Mouse (Mus musculus): ENCODE data around the gene Slc25a51.
A peak's percentile ranks its signal among the peaks of the same experiment; 100 is the strongest.

Slc25a51 gene

DNA sequence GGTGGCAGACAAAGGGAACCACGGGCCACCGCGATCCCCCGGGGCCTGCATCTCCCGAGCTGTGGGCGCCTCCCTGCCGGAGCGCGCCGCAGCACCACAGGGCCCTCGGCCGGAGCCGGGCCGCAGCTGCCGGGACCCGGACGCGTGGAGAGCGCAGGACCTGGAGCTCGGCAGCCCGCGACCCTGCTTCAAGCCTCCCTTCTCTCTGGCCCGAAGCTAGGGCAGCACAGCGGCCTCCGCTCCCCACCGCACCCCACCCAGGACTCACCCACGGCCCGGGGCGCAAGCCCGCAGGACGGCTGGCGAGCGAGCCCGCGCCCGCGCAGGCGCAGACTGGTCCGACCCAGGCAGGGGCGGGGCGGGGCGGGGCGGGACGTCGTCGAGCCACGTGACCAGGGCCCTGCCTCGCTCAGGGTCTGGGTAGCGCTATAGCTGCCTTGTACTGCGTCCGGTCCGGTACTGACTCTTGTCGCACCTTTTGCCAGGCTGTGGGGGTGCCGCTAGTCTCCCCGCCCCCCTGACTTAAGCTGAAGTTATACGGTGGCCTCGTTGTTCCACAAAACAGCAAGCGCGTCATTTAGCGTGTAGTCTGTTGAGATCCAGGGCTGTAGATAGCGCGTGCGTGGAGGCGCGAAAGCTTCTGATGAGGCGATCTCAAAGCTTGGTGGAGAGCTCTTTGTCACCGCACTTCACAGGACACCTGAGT, at the start of gene Slc25a51:
Gene Slc25a51, minus strand, starts transcription at position 340 of the 706 bp plus-strand sequence.
- peak; percentile 84 for DNase-seq (ENCODE audit: low spot score in 2 of 2)

DNA sequence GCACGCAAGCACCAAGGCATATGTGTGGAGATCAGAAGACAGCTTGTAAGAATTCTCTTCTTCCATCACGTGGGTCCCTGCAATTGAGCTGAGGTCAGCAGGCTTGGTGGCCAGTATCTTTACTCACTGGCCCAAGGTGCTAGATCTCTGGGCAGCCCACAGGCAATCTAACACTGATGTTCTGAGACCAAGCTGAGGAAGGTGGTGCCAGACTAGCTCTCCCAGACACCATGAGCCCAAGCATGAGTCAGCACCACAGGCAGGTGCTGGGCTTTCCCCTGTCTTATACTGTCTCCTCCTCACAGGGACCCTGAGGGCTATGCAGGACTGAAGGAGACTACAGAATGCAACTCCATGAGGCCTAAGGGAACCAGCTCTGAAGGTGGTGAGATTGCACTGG, 49.0 kb upstream of the Slc25a51 start:
- no peak for DNase-seq (ENCODE audit: low spot score in 2 of 2)

DNA sequence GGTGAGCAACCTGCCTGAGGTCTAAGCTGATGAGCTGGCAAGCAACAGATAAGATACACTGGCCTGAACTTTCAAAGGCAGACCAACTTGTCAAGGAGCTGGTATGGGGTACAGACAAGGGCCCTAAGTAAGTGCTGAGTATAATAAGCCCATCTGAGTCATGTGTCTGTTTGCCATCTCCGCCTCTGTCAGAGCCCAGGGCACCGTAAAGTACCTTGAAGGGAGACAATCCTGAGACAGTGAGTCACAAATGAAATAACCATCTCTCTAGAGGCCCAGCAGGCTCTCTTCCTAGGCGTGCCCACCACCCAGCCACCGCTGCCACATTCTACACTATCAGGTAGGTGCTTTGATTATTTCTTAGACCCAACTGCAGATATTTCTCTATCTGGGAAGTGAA, 46.4 kb upstream of the Slc25a51 start:
- DNase-seq (ENCODE audit: low spot score in 2 of 2) = no peak

DNA sequence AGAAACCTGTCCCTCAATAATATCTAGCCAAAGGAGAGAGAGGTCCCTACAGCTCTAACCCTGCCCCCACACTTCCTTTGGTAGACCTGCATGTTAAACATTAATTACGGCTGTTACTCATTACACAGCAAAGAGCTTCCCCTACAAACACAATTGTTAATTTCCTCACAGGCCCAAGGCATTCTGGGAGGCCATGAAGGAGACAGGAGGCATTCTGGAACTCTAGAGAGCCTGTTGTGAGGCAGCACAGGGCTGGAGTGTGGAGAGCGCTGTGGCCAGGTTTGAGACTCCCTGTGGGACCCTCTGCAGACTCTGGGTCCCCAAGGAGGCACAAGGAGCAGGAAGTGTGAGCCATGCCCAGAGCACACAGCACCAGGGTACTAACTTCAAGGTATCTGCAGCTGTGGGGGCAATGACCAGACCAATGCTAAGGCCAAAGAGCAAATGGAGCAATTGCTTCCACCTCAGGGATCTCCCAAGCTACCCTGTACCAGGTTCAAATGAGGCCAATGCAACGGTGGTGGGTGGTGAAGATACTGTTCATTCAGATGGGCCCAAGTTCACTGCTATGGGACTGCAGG, 44.8 kb upstream of the Slc25a51 start:
- DNase-seq (ENCODE audit: low spot score in 2 of 2) = no peak

DNA sequence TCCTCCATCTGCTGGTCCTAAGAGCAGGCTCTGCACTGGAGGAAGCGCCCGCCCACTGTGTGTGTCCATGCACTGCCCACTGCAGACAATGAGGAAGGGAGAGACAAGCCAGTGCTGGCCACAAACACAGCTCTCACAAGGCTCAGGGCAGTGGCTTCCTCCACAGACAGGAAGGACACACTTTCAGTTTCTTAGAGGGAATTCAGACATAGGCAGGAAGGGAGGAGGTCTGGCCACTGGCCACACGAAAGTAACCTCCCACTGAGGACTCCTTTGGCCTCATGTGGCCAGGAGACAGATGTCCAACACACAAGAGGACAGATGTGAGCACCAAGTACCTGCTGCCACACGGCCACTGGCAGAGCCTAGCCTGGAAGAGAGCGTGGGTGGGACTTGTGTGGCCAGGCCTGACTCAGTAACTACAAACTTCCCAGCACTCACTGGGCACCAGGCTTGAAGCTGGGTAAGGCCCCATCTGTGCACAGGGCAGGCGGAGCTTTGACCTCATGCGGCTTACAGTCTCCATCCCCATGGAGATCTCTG, 44.1 kb upstream of the Slc25a51 start:
- DNase-seq (ENCODE audit: low spot score in 2 of 2) = no peak

DNA sequence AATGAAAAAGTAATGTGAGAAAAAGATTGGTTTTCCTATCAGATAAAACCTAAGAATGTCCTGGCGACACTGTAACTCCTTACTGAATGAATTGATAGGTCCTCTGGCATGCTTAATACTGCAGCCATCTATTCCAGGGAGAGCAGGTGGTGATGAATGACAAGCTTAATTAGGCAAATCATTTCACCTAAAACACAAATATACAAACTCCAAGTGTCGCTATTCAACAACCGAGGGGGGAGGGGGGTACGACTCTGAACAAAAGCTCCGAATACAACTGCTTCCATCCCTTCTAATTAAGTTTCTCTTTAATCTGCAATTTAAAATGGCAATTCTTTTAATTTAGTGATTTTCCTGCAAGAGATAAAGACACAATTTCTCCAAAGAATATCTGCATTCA, 40.4 kb upstream of the Slc25a51 start:
- DNase-seq (ENCODE audit: low spot score in 2 of 2) = no peak

DNA sequence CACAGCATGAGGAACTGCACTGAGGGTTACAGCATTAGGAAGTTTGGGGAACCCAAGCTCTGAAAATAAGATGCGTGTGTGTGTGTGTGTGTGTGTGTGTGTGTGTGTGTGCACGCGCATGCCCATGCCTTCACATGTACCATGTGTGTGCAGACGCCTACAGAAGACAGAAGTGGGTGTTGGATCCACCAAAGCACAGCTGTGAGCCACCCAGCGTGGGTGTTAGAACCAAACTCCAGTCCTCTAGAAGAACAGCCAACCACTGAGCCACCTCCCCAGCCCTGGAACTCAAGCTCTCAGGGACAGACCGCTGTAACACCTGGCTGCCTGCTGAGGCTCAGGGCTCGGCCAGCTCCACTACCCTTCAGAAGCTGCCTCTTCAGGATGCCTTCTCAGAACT, 39.9 kb upstream of the Slc25a51 start:
- no peak for DNase-seq (ENCODE audit: low spot score in 2 of 2)

DNA sequence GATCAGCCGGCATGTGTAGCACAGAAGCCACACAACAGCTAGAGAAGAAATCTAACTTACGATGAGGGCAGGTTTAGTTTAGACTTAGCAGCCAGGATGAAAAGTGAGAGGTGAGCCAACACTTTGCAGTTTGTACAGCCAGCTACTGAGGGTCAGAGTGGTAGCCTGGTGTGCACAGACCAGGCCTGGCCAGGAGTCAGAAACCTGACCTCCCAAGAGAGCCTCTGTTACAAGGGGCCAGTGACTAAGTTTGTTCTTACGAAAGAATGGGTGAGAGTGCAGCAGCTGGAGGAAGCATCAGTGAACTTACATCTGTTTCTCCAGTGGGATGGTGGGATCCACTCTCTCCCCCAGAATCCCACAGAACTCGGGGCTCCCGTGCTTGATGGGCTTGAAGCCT, 38.6 kb upstream of the Slc25a51 start:
- DNase-seq (ENCODE audit: low spot score in 2 of 2) = no peak

DNA sequence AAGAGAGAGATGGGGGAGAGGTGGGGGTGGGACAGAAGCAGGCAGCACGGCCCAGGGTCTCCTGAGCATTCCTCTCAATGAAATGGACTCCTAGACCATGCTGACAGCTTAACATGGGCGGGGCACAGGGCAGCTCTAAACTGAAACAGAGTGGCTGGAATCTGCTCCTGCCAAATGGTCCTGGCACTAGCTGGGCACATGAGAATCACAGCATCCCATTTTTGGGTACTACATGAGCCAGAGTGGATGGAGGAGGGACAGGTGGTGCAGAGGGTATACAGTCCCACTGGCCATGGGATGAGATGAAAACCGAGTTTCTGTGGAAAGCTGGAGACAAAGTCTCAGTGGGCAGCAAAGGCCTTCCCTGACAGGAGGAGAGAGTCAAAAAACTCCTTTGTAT, 36.7 kb upstream of the Slc25a51 start:
- DNase-seq (ENCODE audit: low spot score in 2 of 2) = no peak

DNA sequence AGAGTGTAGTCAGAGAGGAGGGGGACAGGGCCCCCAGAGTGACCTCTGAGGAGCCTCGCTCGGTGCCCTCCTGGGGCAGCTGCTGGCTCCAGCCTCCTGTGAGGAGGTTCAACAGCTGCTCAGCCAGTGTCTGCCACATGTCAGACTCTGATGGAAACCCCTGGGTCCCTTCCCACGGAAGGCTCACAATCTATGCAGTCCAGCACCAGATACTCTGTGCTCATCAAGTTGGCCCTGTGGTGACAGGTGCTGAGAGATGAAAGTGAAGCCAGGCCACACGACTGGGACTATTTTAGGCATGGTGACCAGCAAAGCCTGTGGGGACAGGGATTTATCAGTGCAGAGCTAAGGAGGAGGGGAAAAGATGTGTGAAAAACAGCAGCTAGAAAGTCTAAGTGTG, 36.2 kb upstream of the Slc25a51 start:
- DNase-seq (ENCODE audit: low spot score in 2 of 2) = no peak

DNA sequence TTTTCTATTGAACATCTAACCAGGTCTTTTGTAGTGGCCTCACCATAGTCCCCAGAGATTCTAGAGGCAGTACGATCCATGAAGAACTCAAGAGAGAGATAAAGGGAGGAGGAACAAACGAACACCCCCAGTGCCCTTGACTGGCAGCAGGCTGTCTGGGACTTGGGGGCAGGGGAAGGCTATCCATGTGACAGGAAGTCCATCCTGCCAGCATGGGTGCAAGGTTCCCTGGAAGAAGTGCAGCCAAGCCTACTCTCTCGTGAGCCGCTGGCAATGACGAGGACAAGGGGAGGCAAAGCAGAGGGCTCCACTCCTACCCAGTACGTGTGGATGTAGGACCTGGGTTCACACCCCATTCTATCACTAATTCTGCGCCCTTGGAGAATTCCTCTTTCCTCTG, 35.1 kb upstream of the Slc25a51 start:
- no peak for DNase-seq (ENCODE audit: low spot score in 2 of 2)

DNA sequence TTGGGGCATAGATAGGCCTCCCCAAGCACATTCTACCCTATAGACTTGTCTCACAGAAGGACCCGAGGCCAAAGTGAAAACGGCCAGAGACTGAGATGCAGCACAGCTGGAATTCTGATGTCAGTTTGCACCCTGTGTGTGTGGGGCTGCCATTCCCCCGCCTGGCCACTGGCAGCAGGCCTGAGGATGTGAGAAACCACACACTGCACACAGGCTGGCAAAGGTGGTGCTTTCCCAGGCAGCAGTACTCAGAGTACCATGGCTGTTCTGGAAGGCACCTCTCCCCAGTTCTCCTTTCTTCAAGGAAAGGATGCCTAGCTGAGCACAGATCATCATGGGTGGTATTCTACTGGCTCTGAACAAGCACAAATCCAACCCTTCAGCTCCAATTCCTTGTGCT, 33.7 kb upstream of the Slc25a51 start:
- DNase-seq (ENCODE audit: low spot score in 2 of 2) = no peak

DNA sequence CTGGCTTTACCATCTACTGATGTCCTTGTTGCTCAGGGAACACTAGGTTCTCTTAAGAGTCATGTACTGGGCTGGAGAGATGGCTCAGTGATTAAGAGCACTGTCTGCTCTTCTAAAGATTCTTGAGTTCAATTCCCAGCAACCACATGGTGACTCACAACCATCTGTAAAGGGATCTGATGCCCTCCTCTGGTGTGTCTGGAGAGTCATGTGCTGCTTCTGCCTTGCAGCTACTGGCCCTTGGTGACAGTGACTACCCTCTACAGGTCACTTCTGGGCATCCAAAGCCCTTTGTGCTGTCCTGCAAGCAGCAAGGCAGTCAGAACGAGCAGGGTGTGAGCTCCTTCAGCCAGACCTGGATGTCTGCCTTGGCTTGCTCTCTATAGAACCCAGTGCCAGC, 33.2 kb upstream of the Slc25a51 start:
- no peak for DNase-seq (ENCODE audit: low spot score in 2 of 2)

DNA sequence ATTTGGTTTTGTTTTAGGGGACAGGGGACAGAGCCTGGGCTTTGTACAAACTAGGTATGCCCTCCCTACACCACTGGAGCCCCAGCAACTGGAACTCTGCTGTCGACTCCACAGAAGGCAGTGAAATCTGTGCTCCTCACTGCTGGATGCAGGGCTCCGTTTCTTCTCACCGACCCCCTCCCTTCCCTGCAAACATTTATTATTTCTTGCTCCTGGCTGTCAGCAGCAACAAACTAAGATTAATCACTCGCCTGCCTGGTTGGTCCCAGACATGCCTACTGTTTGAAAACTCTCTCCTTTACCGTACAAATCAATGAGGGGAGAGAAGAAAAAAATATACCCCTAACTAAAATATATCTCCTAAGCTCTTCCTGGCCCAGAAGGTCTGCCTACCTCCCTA, 30.7 kb upstream of the Slc25a51 start:
- DNase-seq (ENCODE audit: low spot score in 2 of 2) = no peak

DNA sequence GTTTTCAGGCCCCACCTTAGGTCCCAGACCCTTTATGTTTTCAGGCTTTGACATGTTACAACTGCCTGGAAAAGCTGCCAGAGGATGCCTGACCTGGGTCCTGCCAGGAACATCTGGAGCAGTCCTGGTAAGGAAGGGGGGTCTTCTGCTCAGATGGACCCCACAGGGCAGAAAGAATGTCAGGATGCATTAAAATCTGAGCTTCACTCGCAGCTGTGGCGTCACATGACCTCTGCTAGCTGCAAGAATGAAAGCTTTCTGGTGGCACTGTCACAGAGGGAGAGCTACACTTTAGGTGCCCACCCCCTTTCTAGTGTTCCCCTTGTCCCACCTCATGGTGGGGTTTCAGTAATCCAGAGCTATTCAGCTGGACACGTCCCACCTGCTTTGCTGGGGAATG, 28.4 kb upstream of the Slc25a51 start:
- no peak for DNase-seq (ENCODE audit: low spot score in 2 of 2)

DNA sequence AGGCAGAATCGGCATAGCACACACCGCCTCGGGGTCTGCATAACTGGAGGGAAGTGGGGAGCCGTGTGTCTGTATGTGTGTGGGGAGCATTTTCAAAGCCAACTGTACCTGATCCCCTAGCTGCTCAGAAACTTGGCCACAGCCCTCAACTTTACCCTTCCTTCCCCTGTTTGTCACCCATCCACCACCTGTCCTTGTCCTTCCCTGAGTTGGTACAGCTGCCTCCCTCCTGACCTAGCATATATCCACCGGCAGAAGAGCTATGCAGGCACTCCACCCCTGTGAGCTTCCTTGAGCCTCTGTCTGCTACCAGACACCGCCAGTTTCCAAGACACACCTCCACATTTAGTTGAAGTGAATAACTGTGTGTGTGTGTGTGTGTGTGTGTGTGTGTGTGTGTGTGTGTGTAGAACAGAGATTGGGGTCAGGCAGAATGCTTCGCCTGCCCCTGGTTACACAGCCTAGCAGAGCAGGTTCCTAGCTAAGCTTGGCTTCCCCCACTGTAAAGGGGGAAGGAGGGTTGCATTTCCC, 27.9 kb upstream of the Slc25a51 start:
- no peak for DNase-seq (ENCODE audit: low spot score in 2 of 2)

DNA sequence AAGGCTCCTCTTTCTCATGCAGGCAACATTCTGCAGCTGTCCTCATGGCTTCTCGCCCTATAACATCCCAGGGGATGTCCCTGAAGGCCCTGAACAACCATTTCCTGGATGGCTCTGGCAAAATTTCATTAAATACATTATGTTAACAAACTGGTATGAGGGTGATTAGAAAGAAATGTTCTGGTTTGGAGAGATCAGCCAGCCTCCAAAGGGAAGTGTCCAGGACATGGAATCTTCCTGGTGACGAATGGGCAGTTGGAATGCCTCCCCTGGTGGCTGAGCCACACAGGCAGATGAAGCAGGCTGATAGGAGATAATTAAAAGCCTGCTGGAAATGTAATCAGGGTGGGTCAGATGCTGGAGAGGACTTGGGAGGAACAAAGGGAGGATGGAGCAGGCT, 27.3 kb upstream of the Slc25a51 start:
- DNase-seq (ENCODE audit: low spot score in 2 of 2) = no peak

DNA sequence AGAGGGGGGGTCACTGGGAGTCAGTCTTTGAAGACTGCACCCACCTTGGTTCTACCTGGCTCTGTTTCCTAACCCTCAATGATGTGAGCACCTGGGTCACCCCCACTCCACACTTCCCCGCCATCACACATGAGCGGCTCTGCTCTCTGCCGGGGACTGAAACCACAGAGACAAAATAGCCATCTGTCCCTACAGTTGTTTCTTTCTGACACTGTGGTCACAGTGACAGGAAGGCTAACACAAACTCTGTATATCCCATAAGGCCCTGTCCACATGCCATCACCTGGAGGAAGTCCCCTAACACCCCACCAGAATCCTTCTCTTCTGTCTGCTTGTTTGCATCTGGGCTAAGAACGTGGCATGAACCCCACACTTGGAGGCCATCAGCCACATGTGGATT, 26.1 kb upstream of the Slc25a51 start:
- no peak for DNase-seq (ENCODE audit: low spot score in 2 of 2)

DNA sequence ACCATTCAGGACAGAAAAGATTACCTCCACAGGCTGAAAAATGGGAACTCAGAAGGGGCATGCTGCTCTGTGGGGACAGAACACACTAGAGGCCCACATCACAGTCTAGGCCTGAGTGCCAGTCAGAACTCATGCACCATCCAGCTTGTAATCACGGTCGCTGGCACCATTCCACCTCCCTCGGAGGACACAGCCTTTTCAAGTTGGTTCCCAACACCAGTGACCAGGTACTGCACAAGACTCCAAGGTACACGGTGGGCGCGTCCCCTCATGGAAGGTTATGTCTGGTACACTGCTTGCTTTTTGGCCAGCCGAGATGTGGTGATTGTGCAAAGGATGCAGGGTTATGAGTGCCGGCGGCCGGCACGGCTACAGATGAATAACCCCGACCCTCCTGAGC, 25.5 kb upstream of the Slc25a51 start:
- DNase-seq (ENCODE audit: low spot score in 2 of 2) = no peak

DNA sequence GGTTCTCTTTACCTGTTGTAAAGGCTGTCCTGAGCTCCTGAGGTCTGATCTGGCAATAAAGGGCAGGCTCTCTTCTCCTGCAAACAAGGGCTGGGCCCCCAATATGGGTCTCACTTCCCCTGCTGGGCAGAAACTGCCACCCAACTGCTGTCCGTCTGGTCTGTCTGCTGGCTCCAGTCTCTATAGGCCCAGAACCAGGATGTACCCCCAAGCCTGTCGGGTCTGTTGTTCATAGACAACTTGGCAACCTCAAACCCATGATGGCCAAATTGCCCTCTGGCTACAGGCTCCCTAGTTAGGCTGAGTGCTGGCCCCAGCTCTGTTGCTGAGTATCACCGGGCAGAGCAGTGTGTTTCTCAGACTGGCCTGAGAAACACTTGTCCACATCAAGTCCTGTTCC, 23.2 kb upstream of the Slc25a51 start:
- no peak for DNase-seq (ENCODE audit: low spot score in 2 of 2)

DNA sequence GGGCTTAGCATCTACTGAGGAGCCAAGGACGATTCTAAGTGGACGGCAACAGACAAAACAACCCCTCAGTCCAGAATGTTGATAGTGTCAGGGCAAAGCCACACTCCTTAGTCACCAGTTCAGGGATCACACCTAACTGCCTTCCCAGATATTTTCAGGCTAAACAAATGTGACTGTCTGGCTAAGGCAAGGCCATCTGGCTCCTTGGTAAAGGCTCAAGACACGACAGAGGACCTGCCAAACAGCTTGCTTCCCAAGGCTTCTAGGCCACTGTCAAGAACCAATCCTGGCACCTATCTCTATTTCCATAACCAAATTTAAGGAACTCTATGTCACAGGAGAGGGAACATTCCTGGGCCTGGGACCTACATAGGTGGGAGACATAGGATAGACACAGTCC, 22.8 kb upstream of the Slc25a51 start:
- no peak for DNase-seq (ENCODE audit: low spot score in 2 of 2)

DNA sequence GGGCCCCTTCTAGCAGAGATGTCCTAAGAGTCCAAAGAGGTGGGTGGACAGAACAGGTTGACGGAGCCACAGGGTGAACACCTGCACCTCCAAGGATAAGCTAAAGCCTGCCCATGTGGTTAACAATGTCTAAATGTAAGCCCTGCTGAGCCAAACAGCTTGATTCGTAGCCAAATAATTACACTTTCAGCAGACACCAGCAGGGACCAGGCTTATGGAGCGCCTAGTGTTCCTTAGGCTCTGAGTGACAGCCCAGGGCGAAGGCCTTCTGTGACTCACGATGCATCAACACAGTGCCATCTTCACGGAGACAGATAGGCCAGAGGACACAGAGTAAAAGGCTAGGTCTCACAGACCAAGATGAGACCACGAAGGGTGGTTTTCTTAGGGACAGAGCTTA, 20.9 kb upstream of the Slc25a51 start:
- DNase-seq (ENCODE audit: low spot score in 2 of 2) = no peak

DNA sequence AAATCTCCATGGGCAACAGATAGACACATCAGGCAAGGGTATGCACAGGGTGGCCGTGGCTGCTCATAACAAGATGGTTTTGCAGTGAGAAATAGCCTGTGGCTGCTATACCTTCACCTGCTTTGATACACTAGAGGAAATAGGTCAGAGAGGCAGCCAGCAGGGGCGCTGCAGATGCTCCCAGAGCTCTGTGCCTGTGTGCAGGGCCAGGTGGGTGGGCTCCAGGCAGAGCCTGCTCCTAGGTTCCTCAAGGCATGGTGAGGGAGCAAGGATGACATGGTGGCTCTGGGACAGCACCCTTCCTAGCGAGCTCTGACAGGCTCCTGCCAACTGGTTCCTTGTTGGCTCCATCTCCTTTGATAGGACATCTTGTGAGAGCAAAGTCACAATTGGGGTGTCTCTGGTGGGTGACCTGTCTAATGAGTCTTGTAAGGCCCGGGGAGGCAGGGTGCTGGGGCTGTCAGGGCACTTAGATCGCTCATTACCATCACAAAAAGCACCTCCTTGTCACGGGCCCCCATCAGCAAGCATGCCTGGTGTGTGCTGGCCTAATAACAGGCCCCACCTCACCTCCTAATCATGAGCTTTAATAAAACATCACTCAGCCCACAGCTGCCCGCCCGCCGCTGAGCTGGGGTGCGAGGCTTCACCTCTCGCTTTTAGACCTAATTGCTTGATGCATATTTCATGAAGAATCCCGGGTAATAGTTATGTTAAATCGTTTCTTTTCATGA, 18.3 kb upstream of the Slc25a51 start:
- no peak for DNase-seq (ENCODE audit: low spot score in 2 of 2)

All from right cerebral cortex, postnatal 36 days (tissue).